ENCODE assay signal across 7 mouse cellular contexts in genomic region chr13:4608530-4608929, GRCm38 (mm10). TPM values are rescaled to one million over a fixed set of nuclear protein-coding genes. Genes with fewer than 3 reads are reported as not detected.
DNase-seq lines count a peak whose midpoint lies in the region; ATAC-seq lines count a peak whose summit lies in the region.

No protein-coding gene starts in this region.

- intact Hi-C loops in gastrocnemius, postnatal 14 days (cut with DNase I; ENCODE audit: low total_unique reads), result no loop called here

- 0 out of 2 replicates have a peak, but pooled peaks cover 5% of the 10 kb centered on the region for H3K36me3 ChIP-seq in embryonic facial prominence, embryonic 14.5 days (ENCODE audit: control insufficient read depth, insufficient read depth, low read length)
- no peaks in the 10 kb centered on the region for H3K36me3 ChIP-seq in limb, embryonic 12.5 days
- H3K36me3 ChIP-seq in neural tube, embryonic 14.5 days (ENCODE audit: control insufficient read depth, insufficient read depth, low read length), result no peaks in the 10 kb centered on the region

- H3K9ac ChIP-seq in embryonic facial prominence, embryonic 14.5 days (ENCODE audit: low read depth, low read length), result peak overlapping the region; percentile 70
- H3K9ac ChIP-seq in limb, embryonic 12.5 days (replicated peaks), result peak overlapping the region; percentile 51
- peak overlapping the region; percentile 66 for H3K9ac ChIP-seq in neural tube, embryonic 14.5 days (replicated peaks; ENCODE audit: low read depth, low read length)

- H3K4me1 ChIP-seq in embryonic facial prominence, embryonic 14.5 days (ENCODE audit: control insufficient read depth, insufficient read depth, low read length), result no peaks in the 10 kb centered on the region
- no peaks in the 10 kb centered on the region for H3K4me1 ChIP-seq in limb, embryonic 12.5 days (replicated peaks)
- no peaks in the 10 kb centered on the region for H3K4me1 ChIP-seq in neural tube, embryonic 14.5 days (ENCODE audit: control insufficient read depth, insufficient read depth, low read length)

- DNase-seq in right cerebral cortex, postnatal 14 days, result peak; percentile 3
- DNase-seq in right cerebral cortex, postnatal 10 days (ENCODE audit: low spot score in 2 of 2), result no peak
- DNase-seq in embryonic facial prominence, embryonic 14.5 days (ENCODE audit: low spot score), result no peak
- DNase-seq in cerebellum, postnatal 10 days, result no peak
- DNase-seq in gastrocnemius, postnatal 14 days, result no peak

- peak overlapping the region; percentile 60 for H3K4me3 ChIP-seq in embryonic facial prominence, embryonic 14.5 days (ENCODE audit: low read depth, low read length)
- peak overlapping the region; percentile 46 for H3K4me3 ChIP-seq in limb, embryonic 12.5 days (replicated peaks)
- peak overlapping the region; percentile 58 for H3K4me3 ChIP-seq in neural tube, embryonic 14.5 days (ENCODE audit: low read depth, low read length)

- H3K27me3 ChIP-seq in embryonic facial prominence, embryonic 14.5 days (replicated peaks; ENCODE audit: control insufficient read depth, insufficient read depth, low read length), result no peaks in the 10 kb centered on the region
- H3K27me3 ChIP-seq in limb, embryonic 12.5 days, result no peaks in the 10 kb centered on the region
- H3K27me3 ChIP-seq in neural tube, embryonic 14.5 days (ENCODE audit: control insufficient read depth, insufficient read depth, low read length), result no peaks in the 10 kb centered on the region

- WGBS in embryonic facial prominence, embryonic 14.5 days, result 21% methylated on average over 9 of the region's 9 CpGs
- WGBS in limb, embryonic 12.5 days, result 33% methylated on average over 9 of the region's 9 CpGs
- 23% methylated on average over 9 of the region's 9 CpGs for WGBS in neural tube, embryonic 14.5 days

- peak; percentile 17; the same call in 1 of the 2 replicates for ATAC-seq in embryonic facial prominence, embryonic 14.5 days (ENCODE audit: low read depth)
- ATAC-seq in limb, embryonic 12.5 days (ENCODE audit: insufficient number of reproducible peaks, insufficient read depth, low FRiP score, low TSS enrichment, low read depth), result no peak; the same call in 1 of the 2 replicates
- ATAC-seq in neural tube, embryonic 14.5 days (ENCODE audit: low read depth), result peak; percentile 8; the same call in 1 of the 2 replicates

- H3K27ac ChIP-seq in embryonic facial prominence, embryonic 14.5 days (replicated peaks; ENCODE audit: low read depth, low read length), result peak overlapping the region; percentile 67
- peak overlapping the region; percentile 72 for H3K27ac ChIP-seq in limb, embryonic 12.5 days
- H3K27ac ChIP-seq in neural tube, embryonic 14.5 days (ENCODE audit: low read depth, low read length), result peak overlapping the region; percentile 65

- H3K9me3 ChIP-seq in embryonic facial prominence, embryonic 14.5 days (ENCODE audit: control insufficient read depth, low read length), result no peaks in the 10 kb centered on the region
- no peaks in the 10 kb centered on the region for H3K9me3 ChIP-seq in limb, embryonic 12.5 days
- H3K9me3 ChIP-seq in neural tube, embryonic 14.5 days (ENCODE audit: control insufficient read depth, low read length), result no peaks in the 10 kb centered on the region

- peak overlapping the region; percentile 64 for H3K4me2 ChIP-seq in embryonic facial prominence, embryonic 14.5 days (ENCODE audit: low read depth, low read length)
- peak overlapping the region; percentile 67 for H3K4me2 ChIP-seq in limb, embryonic 12.5 days
- peak overlapping the region; percentile 57 for H3K4me2 ChIP-seq in neural tube, embryonic 14.5 days (ENCODE audit: low read depth, low read length)

RNA-seq across cellular contexts. Expression of gene Akr1e1, which starts 0.4 kb away (rescaled TPM):
- polyA plus RNA-seq in embryonic facial prominence, embryonic 14.5 days (2014; fragmentation: Nextera tagmentation; extraction: Ambion mirVana), result 38.5 and 41.6 TPM in 2 replicates
- 34.3 and 37.6 TPM in 2 replicates for polyA plus RNA-seq in limb, embryonic 12.5 days (2016; fragmentation: Nextera tagmentation; extraction: Ambion mirVana)
- 34.8 and 40.1 TPM in 2 replicates for polyA plus RNA-seq in neural tube, embryonic 14.5 days (2014; fragmentation: Nextera tagmentation; extraction: Ambion mirVana)
- total RNA-seq in gastrocnemius, postnatal 14 days (2021), result 10 to 100 TPM; 10.6 to 12.1 TPM

RNA-seq across cellular contexts. Expression of gene Akr1c21, which starts 34.7 kb away (rescaled TPM):
- polyA plus RNA-seq in embryonic facial prominence, embryonic 14.5 days (2014; fragmentation: Nextera tagmentation; extraction: Ambion mirVana), result 0.29 TPM in 1 of 2 replicates, not detected in the other
- not detected in 2 replicates for polyA plus RNA-seq in limb, embryonic 12.5 days (2016; fragmentation: Nextera tagmentation; extraction: Ambion mirVana)
- polyA plus RNA-seq in neural tube, embryonic 14.5 days (2014; fragmentation: Nextera tagmentation; extraction: Ambion mirVana), result not detected in 2 replicates
- not detected for total RNA-seq in gastrocnemius, postnatal 14 days (2021)
